Mouse (Mus musculus): ENCODE data around the gene Kcnh6.
A peak's percentile ranks its signal among the peaks of the same experiment; 100 is the strongest.

The Kcnh6 gene

DNA sequence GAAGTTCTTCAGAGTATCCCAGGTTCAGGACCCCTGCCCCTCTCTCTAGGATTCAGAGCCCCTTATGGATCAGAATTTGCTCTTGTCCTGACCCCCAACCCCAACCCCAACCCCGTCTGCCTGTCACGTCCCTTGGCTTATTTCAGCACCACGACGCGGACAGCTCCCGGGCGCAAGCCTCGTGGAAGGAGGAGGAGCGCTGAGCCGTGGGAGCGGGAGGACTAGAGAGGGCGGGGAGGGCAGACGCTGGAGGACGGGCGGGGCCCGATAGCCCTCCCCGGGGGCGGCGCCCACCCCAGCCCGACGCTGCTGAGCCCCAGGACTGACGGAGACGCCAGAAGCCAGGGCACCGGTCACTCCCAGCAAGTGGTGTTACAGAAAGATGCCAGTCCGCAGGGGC is at the start of gene Kcnh6:
TSS of gene Kcnh6 (plus strand) at position 304 of the 400 bp plus-strand sequence.
- DNase-seq = no peak

DNA sequence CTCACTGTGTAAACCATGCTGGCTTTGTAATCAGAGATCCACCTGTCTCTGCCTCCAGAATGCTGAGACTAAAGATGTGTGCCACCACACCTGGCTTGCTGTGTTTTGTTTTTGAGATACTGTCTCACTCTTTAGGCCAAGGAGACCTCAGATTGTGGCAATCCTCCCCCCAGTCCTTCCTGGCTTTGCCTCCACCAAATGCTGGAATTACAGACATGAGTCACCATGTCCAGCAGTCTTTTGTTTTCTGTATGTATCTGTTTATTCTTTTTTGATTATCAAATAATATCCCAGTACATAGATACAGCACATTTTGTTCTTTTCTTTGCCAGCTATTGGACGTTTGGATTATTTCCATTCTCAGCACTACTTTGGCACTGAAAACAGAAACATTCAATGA is 49.4 kb upstream of the Kcnh6 start:
- DNase-seq = no peak

GRCm38 (mm10) chr11:105959355-105959754 is 48.6 kb upstream of the Kcnh6 start:
- DNase-seq = no peak

DNA sequence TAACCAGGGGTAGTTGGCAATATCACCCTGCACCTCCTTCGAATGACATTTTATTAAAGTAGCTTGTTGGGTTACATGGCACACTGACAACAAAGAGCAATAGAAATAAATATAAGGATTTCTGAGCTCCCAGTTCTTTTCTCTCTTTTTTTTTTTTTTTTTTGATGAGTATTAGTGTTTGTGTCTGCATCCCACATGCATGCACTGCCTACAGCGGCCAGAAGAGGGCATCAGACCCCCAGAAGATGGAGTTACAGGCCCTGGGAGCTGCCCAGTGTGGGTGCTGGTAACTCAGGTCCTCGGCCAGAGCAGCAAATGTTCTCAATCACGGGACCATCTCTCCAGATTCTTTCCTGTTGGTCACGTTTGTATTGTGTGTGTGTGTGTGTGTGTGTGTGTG is 43.2 kb upstream of the Kcnh6 start:
- no peak for DNase-seq

GRCm38 (mm10) chr11:105966288-105966687 is 41.6 kb upstream of the Kcnh6 start:
- DNase-seq = no peak

GRCm38 (mm10) chr11:105967741-105968574 is 40.0 kb upstream of the Kcnh6 start, which contains the start of gene Ace:
Ace (plus strand) TSS chr11:105967945.
- no peak for DNase-seq

- DNase-seq = no peak
Measured at GRCm38 (mm10) chr11:105968948-105969347, 39.0 kb upstream of the Kcnh6 start.

DNA sequence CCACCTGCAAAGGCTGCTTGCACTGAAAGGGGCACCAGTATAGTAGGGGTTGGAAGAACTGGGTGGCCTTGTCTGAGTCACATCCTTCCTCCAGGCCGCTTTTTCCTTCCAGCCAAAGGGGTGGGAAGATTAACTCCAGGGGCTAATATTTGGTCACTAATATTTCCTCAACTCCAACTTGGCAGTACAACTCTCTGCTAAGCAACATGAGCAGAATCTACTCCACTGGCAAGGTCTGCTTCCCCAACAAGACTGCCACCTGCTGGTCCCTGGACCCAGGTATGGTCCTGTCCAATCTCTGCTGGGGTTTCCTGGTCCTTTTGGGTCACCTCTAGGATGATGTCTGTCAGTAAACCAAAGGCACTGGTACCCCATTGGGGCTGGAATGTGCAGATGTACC is 38.4 kb upstream of the Kcnh6 start:
- no peak for DNase-seq

DNA sequence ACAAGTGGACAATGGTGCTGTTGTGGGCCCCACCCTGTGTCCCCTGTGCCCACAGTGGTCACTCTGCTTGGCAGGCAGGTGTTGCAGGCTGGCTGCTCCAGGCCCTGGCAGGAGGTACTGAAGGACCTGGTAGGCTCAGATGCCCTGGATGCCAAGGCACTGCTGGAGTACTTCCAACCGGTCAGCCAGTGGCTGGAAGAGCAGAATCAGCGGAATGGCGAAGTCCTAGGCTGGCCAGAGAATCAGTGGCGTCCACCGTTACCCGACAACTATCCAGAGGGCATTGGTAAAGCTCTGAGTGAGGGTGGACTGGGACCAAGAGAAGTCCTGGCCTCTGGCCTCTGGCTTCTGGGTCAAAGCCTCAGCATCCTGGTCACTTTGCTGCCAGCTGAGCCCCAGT is 33.3 kb upstream of the Kcnh6 start:
- DNase-seq = peak; percentile 70

GRCm38 (mm10) chr11:105975050-105975449 is 32.9 kb upstream of the Kcnh6 start:
- peak; percentile 74 for DNase-seq

- no peak for DNase-seq
Measured at GRCm38 (mm10) chr11:105975636-105976035, 32.3 kb upstream of the Kcnh6 start.

DNA sequence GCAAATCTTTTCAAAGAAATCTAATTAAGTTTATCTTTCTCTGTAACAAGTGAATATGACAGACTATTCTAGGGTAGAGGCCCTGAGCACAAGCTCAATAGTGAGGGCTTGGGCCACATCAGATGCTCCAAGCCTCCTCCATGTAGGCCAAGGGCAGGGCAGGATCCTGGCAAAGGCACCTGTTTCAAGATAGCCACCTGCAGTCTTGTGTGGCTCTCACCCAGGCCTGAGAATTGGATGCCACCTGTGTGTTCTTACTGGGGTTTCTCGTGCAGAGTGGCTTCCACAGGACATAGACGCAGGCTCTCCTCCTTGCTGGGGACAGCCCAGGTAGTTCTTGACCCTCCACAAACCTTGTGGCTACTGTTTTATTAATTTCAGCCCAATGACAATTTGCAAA is 29.7 kb upstream of the Kcnh6 start:
- peak; percentile 56 for DNase-seq

- no peak for DNase-seq
Measured at GRCm38 (mm10) chr11:105978634-105979033, 29.3 kb upstream of the Kcnh6 start.

GRCm38 (mm10) chr11:105984452-105984851 is 23.5 kb upstream of the Kcnh6 start:
- DNase-seq = no peak

- no peak for DNase-seq
Measured at GRCm38 (mm10) chr11:105987446-105987845, 20.5 kb upstream of the Kcnh6 start.

DNA sequence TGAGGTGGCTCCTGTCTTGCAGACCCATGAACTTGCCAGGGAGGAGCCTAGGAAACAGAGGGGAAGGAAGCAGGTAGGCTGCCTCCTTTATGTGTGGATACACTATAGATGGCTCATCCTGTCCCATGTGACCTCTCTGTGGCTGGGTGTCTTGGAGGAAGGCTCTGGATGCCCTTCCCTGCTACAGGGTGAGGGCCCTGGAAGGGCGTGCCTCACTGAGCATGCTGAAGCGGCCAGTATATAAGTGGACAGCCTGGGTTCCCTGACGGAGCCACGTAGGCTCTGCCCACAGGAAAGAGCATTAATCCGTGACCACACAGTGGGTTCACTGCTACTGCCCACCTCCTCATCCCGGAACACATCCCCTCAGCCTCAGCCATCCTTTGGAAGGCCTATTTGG is 18.5 kb upstream of the Kcnh6 start:
- DNase-seq = no peak

GRCm38 (mm10) chr11:105990231-105990630 is 17.7 kb upstream of the Kcnh6 start:
- DNase-seq = no peak

DNA sequence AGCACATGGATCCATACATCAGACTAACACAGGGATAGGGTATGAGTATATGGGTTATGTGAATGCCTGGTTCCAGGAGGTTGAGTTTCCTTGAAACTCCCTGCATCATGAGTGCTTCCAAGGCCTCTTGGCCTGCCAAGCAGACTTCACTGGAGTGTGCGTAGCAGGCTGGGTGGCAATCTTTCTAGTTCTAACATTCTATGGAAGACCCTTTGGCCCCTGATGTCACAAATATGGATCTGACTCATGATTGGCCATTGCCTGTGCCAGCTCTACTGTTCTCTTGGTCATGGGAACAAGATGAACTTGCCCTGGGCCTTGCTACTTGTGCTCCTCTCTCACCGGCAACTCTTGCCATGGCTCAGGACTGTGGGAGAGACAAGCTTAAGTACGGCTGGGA is 13.5 kb upstream of the Kcnh6 start, which contains the start of gene Ace3:
TSS of gene Ace3 (plus strand) at position 301 of the 400 bp plus-strand sequence.
- DNase-seq = no peak

DNA sequence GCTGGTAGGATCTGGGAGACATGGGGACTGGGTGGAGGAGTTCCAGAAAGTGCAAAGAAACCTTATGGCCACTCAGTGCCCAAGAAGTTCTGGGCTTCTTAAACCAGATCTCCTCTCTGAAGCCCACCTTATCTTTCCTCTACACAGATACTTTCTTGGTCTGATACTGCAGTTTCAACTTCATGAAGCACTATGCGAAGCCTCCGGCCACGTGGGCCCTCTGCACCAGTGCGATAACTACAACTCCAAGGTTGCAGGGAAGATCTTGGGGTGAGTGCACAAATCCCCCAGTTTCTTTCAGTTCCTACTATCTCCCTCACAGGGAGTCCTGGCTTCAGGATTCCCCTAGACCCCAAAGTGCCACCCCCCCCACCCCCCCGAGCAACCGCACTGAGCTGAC is 7.9 kb upstream of the Kcnh6 start:
- no peak for DNase-seq

GRCm38 (mm10) chr11:106001718-106002117 is 6.2 kb upstream of the Kcnh6 start:
- DNase-seq = no peak

- no peak for DNase-seq
Measured at GRCm38 (mm10) chr11:106004576-106004975, 3.3 kb upstream of the Kcnh6 start.

DNA sequence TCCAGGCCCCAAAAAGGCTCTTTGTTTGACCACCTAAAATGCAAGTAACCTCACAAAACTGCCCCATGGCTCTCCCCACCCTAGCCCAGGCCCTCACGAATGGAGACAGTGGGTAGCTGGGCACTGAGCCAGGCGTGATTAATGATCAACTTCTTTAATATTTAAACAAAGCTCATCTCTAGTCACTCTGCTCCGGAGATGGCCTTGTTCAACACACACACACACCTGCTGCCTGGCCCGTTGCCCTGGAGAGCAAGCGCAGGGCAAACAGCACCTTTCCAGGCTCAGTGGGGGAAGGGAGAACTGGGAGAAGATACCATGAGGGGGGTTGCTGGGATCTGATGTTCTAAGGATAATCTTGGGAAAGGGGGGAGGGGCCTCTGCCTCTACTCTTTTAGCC is 2.0 kb upstream of the Kcnh6 start:
- DNase-seq = no peak

GRCm38 (mm10) chr11:106012711-106013110 is 4.8 kb downstream of the Kcnh6 start:
- no peak for DNase-seq

DNA sequence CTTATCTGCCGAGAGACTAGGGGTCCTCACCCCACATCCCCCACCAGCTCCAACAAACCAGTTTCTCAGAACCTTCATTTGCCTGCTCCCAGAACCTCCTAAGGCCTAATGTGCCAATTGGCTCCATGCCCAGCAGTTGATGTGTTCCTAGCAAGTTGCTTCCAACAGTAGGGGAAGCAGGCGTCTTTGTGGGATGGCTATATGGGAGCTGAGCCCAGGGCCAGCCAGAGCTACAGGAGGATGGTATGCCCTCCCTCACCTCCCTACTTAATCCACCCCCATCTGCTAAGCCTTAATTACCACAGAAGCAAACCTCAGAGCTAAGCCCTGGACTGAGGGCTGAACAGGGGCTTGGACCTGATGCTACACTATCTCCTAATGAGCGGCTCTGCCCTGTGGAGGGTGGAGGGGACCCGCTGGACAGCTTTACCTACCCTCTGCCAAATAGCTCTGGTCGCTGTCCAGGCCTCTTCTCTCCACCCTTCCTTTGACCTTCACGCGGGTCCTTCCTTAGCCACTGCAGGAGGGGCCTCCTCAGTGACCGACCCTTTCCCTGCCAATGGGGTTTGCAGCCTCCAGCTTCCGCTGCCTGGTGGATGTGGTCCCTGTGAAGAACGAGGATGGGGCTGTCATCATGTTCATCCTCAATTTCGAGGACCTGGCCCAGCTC is 5.8 kb downstream of the Kcnh6 start:
- DNase-seq = no peak

All from cerebellum, adult 11-12 months (tissue).